Mouse (Mus musculus): ENCODE measurements around the gene Gm17581. TPM values are rescaled to one million over a fixed set of nuclear protein-coding genes. Genes with fewer than 3 reads are reported as not detected.
"Not testable (repeated sequence)": the region's sequence is repeated elsewhere in the genome, so short reads cannot be mapped to it uniquely, and the experiment has no call there.

Gene Gm17581
- total RNA-seq (2021), result not detected
- long read RNA-seq, result 0 reads

- not testable (repeated sequence) for DNase-seq (ENCODE audit: low spot score in 2 of 2)
These were observed at the start of gene Gm17581 for GRCm38 (mm10) chr2:155735766-155736165. Gene Gm17581 (minus strand): TSS chr2:155735866.

- DNase-seq (ENCODE audit: low spot score in 2 of 2), result no peak
These were observed 48.9 kb upstream of the Gm17581 start for GRCm38 (mm10) chr2:155784534-155784933.

- no peak for DNase-seq (ENCODE audit: low spot score in 2 of 2)
These were observed 43.8 kb upstream of the Gm17581 start for GRCm38 (mm10) chr2:155779506-155779905.

GRCm38 (mm10) chr2:155779066-155779465 is 43.4 kb upstream of the Gm17581 start:
- DNase-seq (ENCODE audit: low spot score in 2 of 2), result no peak

- DNase-seq (ENCODE audit: low spot score in 2 of 2), result no peak
These were observed 42.3 kb upstream of the Gm17581 start for GRCm38 (mm10) chr2:155778004-155778403.

- no peak for DNase-seq (ENCODE audit: low spot score in 2 of 2)
These were observed 42.0 kb upstream of the Gm17581 start for GRCm38 (mm10) chr2:155777688-155777985.

- no peak for DNase-seq (ENCODE audit: low spot score in 2 of 2)
These were observed 41.4 kb upstream of the Gm17581 start for GRCm38 (mm10) chr2:155776824-155777687.

- DNase-seq (ENCODE audit: low spot score in 2 of 2), result peak; percentile 28 to 48
These were observed 40.1 kb upstream of the Gm17581 start for GRCm38 (mm10) chr2:155775685-155776263.

- no peak for DNase-seq (ENCODE audit: low spot score in 2 of 2)
These were observed 39.4 kb upstream of the Gm17581 start, which contains the start of gene Mmp24 for GRCm38 (mm10) chr2:155774927-155775684. Gene Mmp24 (plus strand): TSS chr2:155775342.

- DNase-seq (ENCODE audit: low spot score in 2 of 2), result no peak
These were observed 38.7 kb upstream of the Gm17581 start for GRCm38 (mm10) chr2:155774261-155774926.

GRCm38 (mm10) chr2:155773664-155774063 is 38.0 kb upstream of the Gm17581 start:
- DNase-seq (ENCODE audit: low spot score in 2 of 2), result no peak

GRCm38 (mm10) chr2:155764679-155765418 is 29.2 kb upstream of the Gm17581 start:
- DNase-seq (ENCODE audit: low spot score in 2 of 2), result peak; percentile 41 to 68

GRCm38 (mm10) chr2:155756855-155757566 is 21.3 kb upstream of the Gm17581 start:
- DNase-seq (ENCODE audit: low spot score in 2 of 2), result no peak

GRCm38 (mm10) chr2:155755746-155756145 is 20.1 kb upstream of the Gm17581 start:
- DNase-seq (ENCODE audit: low spot score in 2 of 2), result peak in 1 of 2 experiments; percentile 29

- DNase-seq (ENCODE audit: low spot score in 2 of 2), result no peak
These were observed 15.5 kb upstream of the Gm17581 start, which contains the start of gene Procr for GRCm38 (mm10) chr2:155751014-155751786. Gene Procr (plus strand): TSS chr2:155751117.

- no peak for DNase-seq (ENCODE audit: low spot score in 2 of 2)
These were observed 13.7 kb upstream of the Gm17581 start for GRCm38 (mm10) chr2:155749394-155749793.

GRCm38 (mm10) chr2:155745487-155745886 is 9.8 kb upstream of the Gm17581 start:
- no peak for DNase-seq (ENCODE audit: low spot score in 2 of 2)

- DNase-seq (ENCODE audit: low spot score in 2 of 2), result no peak
These were observed 7.7 kb upstream of the Gm17581 start for GRCm38 (mm10) chr2:155743351-155743750.

GRCm38 (mm10) chr2:155742931-155743337 is 7.3 kb upstream of the Gm17581 start:
- no peak for DNase-seq (ENCODE audit: low spot score in 2 of 2)
